Mouse (Mus musculus) CD8-positive naive resting alpha-beta T cell, adult 2 months (primary cell): ENCODE results near the gene Cdk5r2.

Source experiments
- DNase-seq, 2 experiments: peaks; one replicate each; pipeline ENCODE4 v3.0.0; 2022; ENCODE audit warnings: low read depth in 2 of 2, low spot score in 2 of 2

Gene Cdk5r2

GRCm38 (mm10) chr1:74891513-74891912 lies 36.8 kb downstream of the Cdk5r2 start:
- no peak for DNase-seq

DNA sequence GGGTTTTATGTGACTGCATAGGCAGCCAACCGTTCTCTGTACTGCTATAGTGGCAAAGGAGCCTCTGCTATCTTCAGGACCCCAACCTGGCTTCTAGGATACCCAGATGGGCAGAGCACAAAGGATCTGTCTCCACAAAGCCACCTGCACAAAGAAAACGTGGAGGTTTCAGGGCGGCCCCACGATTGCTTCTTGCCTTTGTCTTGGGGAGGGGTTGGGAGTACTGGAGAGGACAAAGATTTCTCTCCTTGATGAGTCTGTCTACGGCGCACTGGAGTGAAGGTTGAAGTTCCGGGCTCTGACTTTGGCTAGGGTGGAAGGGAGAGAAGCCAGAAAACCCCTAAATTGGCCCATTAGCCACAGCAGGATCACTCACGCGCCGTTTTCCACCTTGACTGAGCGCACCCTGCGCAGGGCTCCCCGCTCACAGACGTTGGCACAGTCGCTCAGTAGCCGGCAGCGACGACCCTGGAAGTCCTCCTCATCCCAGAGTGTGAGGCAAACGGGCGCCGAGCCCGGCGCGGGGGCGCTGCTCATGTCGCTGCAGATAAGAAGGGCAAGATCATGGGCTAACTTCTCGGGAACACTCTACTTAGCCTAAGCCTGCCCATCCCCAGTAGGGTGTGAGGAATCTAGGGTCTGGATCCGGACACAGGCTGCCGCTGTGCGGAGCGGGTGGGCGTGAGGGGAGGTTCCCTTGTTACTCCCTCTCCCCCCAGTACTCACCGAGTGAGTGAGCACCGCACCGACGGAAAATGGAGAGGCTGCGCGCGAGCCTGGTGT lies 37.8 kb downstream of the Cdk5r2 start:
- no peak for DNase-seq

DNA sequence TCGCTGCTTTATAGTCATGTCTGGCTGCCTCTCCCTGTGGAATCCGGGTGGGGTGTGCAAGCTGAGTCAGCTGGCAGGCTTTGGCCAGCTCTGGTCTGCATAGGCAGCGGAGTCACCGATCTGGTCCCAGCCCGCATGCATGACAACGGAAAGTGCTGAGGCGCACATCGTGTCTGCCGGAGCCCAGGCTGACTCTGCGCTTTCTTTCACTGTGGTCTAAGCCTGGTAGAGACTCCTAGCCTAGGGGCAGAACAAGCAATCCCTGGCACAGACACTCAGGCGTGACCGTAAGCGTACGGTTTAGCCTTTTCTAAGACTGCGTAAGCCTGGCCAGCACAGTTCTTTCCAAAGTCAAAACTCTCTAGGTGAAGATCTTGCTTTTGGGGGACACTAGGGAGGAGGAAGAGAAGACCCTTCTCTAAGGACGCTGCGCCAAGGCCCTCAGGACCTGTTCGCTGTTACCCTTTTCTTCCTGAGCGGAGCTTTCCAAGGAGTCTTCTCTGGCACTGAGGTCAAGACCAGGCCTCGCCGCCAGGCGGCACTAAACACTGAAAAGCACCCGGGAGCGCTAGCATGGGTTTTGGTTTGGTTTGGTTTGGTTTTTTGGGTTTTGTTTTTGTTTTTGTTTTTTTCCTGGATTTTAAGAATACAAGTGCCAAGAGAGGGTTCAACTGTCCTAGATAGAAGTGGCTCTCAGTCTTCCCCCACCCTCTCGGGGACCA lies 38.6 kb downstream of the Cdk5r2 start, which contains the start of gene Cryba2:
Gene Cryba2, minus strand, starts transcription at position 10 of the 722 bp plus-strand sequence.
- DNase-seq, result no peak

DNA sequence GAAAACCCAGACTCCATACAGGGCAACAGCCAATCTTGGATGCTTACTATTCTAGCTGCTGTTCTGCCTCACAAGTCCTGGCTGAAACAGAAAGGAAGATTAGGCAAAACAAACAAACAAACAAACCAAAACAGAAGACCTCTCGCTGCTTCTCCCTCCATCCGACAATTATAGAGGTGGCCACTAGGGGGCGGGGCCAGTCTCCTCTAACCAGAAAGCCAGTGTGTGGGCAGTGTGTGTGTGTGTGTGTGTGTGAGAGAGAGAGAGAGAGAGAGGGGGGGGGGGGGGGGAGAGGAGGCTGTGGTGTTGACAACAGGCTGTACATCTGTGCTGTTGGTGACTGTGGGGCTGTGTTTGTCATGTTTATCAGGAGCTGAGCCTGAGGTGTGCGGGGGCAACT lies 40.2 kb downstream of the Cdk5r2 start:
- peak; percentile 7 to 38 for DNase-seq

- no peak for DNase-seq
Measured at GRCm38 (mm10) chr1:74897976-74898375, 43.2 kb downstream of the Cdk5r2 start.

DNA sequence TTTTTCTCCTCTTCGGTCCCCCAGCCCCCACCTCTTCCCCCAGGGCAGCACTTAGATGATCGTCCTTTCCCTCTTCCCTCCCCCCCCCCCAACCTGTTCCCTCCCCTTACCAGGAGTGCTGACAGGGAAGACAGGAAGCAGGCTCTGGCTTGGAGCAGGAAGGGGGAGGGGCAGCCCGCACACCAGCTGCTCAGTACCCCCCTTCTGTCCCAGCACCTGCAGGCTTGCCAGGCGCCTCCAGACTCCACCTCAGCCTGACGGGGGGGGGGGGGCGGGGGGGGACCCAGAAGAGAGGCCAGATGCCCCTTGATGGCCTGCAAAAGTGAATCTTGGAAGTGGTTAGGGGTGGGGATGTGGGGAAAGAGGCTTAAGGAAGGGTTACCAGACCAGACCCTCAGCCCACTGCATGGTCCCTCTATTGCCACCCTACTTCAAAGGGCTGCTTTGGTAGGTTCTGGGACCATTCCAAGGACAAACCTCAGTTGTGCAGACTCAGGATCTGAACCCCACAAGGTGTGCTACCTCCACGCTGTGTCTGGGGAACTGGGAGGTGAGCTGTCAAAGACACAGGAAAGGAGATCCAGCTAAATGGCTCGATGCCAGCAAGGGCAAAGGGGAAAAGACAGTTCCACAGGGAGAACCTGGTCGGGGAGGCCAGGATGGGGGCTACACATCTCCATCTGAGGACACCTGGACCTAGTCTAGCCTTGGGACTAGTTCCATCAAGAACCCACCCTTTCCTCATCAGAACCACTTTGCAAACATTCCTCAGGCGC lies 44.1 kb downstream of the Cdk5r2 start:
- DNase-seq, result no peak

DNA sequence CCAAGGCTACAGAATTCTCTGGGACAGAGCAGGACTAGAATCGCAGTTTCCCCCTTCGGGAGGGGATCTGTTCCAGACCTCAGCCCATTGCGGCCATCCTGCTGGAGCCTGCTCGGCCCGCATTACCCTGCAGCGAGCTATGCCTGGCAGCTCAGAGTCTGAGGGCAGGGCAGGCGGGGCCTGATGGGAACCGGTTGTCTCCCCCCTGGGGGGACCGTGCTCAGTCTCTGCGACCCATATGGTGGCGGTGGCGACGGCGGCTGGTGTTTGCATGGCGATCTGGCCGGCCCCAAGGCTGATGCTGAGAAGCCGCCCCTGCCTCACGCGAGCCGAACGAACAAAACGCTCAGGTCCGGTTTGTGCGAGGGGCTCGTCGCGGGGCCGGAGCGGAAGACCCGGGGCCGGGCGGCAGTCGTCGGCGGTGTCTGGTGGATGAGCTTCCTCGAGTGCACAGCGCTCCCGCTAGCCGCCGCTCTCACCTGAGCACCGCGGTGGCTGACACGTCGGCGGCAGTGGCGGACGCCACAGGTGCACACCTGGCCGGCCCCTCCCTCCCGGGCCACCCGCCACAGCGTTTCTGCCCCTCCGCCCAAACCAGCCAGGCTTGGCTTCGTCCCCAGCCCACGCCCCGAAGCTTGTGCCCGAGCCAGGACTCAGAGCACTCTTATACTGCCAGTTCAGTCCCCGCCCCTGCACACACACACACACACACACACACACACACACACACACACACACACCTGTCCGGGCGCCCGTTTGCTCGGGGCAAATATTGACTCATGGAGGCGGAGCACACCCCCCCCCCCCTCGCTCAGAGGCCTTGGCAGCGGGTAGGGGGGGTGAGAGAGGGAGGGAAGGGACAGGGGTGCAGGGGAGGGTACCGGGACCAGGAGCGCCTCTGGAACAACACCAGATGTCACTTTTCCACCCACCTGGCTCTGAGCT lies 45.9 kb downstream of the Cdk5r2 start:
- DNase-seq, result no peak

GRCm38 (mm10) chr1:74901686-74902085 lies 47.0 kb downstream of the Cdk5r2 start:
- peak; percentile 10 to 16 for DNase-seq

- no peak for DNase-seq
Measured at GRCm38 (mm10) chr1:74902191-74902590, 47.5 kb downstream of the Cdk5r2 start.
